Mouse (Mus musculus): ENCODE results near the gene Fance.

GRCm38 (mm10) chr17:28321700-28322099 lies 8.4 kb downstream of the Fance start:
- TF ChIP-seq CTCF (IDR thresholded peaks at IDR 0.05; ENCODE audit: low read depth) (no peak), EP300 (IDR thresholded peaks at IDR 0.05; ENCODE audit: low read depth) (no peak)

Data from liver, embryonic 14.5 days (tissue).